Mouse (Mus musculus): ENCODE measurements at regions not wholly inside any gene's neighbourhood (a gene's known extent, or its start where the extent isn't known, plus 50 kb on each side); places are given as distances from the start of the nearest gene placed in this dataset.

DNA sequence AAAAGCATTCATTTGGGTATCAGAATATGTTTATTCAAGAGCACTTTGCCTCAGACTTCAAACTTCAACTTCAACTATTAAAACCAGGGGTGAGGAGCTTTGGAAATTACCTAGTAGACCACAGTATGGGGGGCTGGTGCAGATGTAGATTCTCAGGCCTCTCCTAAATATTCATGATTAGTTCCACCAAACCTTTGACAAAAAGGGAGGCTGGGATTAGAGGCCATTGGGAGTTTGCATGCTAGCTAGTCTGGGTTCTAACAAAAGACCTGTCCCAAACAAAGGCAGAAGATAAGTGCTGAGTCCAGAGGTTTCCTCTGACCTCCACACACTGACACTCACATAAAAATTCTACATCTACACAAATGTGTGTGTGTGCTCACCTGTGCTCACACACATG, 1078.8 kb upstream of the Epha7 start:
- TF ChIP-seq CTCF (IDR thresholded peaks at IDR 0.05; ENCODE audit: borderline replicate concordance, extremely low read depth, insufficient read depth, insufficient read length) (no peak), POLR2A (IDR thresholded peaks at IDR 0.05; ENCODE audit: borderline replicate concordance, extremely low read depth, insufficient read depth, insufficient read length, poor library complexity, severe bottlenecking) (no peak)
